8 mouse cellular contexts compared by ENCODE assay signal in genomic region chr3:27153191-27153671, GRCm38 (mm10). TPM values are rescaled to one million over a fixed set of nuclear protein-coding genes. Genes with fewer than 3 reads are reported as not detected.
DNase-seq lines count a peak whose midpoint lies in the region; ATAC-seq and TF ChIP-seq lines count a peak whose summit lies in the region.

No protein-coding gene starts in this region.

- H3K4me1 ChIP-seq in lung, adult 2 months (ENCODE audit: control insufficient read depth, insufficient read depth, low read length) = peaks cover 2% of the 10 kb centered on the region; the same call in 1 of the 2 replicates
- peaks cover 12% of the 10 kb centered on the region for H3K4me1 ChIP-seq in forebrain, embryonic 16.5 days (replicated peaks; ENCODE audit: control insufficient read depth, insufficient read depth, low read length)
- H3K4me1 ChIP-seq in limb, embryonic 10.5 days = peaks cover 18% of the 10 kb centered on the region
- H3K4me1 ChIP-seq in midbrain, embryonic 14.5 days (ENCODE audit: control insufficient read depth, insufficient read depth, low read length) = peaks cover 7% of the 10 kb centered on the region

- no peak for DNase-seq in lung, adult 2 months
- DNase-seq in lung, postnatal 25 days (ENCODE audit: low spot score) = no peak
- no peak for DNase-seq in limb, embryonic 10.5 days (ENCODE audit: low spot score)
- peak; percentile 19 for DNase-seq in midbrain, embryonic 14.5 days
- no peak for DNase-seq in left cerebral cortex, adult 11 months (ENCODE audit: low spot score)
- DNase-seq in urinary bladder, postnatal 10 days (ENCODE audit: low spot score) = no peak

- H3K9me3 ChIP-seq in forebrain, embryonic 16.5 days (ENCODE audit: control insufficient read depth, low read length) = no peaks in the 10 kb centered on the region
- H3K9me3 ChIP-seq in limb, embryonic 10.5 days (replicated peaks) = no peaks in the 10 kb centered on the region
- no peaks in the 10 kb centered on the region for H3K9me3 ChIP-seq in midbrain, embryonic 14.5 days (ENCODE audit: control insufficient read depth, low read length)

- TF ChIP-seq CTCF in lung, adult 2 months (IDR thresholded peaks at IDR 0.05; ENCODE audit: insufficient read depth, low read length) = no peak

- under 1% methylated on average over 30 of the region's 31 CpGs for WGBS in lung, adult 2 months
- 0% methylated on average over 28 of the region's 31 CpGs for WGBS in forebrain, embryonic 16.5 days
- 0% methylated on average over 31 of the region's 31 CpGs for WGBS in limb, embryonic 10.5 days
- under 1% methylated on average over 31 of the region's 31 CpGs for WGBS in midbrain, embryonic 14.5 days

- H3K4me2 ChIP-seq in forebrain, embryonic 16.5 days (ENCODE audit: low read length) = peak overlapping the region; percentile 92
- H3K4me2 ChIP-seq in midbrain, embryonic 14.5 days (ENCODE audit: low read length) = peak overlapping the region; percentile 72

- TF ChIP-seq POLR2A in lung, adult 2 months (IDR thresholded peaks at IDR 0.05; ENCODE audit: borderline replicate concordance, extremely low read depth, low read depth, low read length) = no peak

- peak; percentile 7 for ATAC-seq in activated CD4-positive, CD25-positive, alpha-beta regulatory T cell, adult 4 months
- ATAC-seq in forebrain, embryonic 16.5 days = no peak
- peak; percentile 44; the same call in 1 of the 2 replicates for ATAC-seq in midbrain, embryonic 14.5 days (ENCODE audit: low FRiP score, low TSS enrichment)

- H3K27me3 ChIP-seq in forebrain, embryonic 16.5 days (replicated peaks; ENCODE audit: control insufficient read depth, insufficient read depth, low read length) = no peaks in the 10 kb centered on the region
- no peaks in the 10 kb centered on the region for H3K27me3 ChIP-seq in limb, embryonic 10.5 days (ENCODE audit: low read depth, poor library complexity, severe bottlenecking)
- no peaks in the 10 kb centered on the region for H3K27me3 ChIP-seq in midbrain, embryonic 14.5 days (ENCODE audit: control insufficient read depth, insufficient read depth, low read length)

- H3K9ac ChIP-seq in forebrain, embryonic 16.5 days (replicated peaks; ENCODE audit: low read depth, low read length) = peak overlapping the region; percentile 63
- peak overlapping the region; percentile 47 for H3K9ac ChIP-seq in midbrain, embryonic 14.5 days (replicated peaks; ENCODE audit: low read length)

- no peaks in the 10 kb centered on the region for H3K36me3 ChIP-seq in forebrain, embryonic 16.5 days (ENCODE audit: control insufficient read depth, insufficient read depth)
- H3K36me3 ChIP-seq in limb, embryonic 10.5 days = peaks cover 35% of the 10 kb centered on the region
- H3K36me3 ChIP-seq in midbrain, embryonic 14.5 days (ENCODE audit: control insufficient read depth, insufficient read depth, low read length) = no peaks in the 10 kb centered on the region

- no peak overlapping the region for H3K27ac ChIP-seq in forebrain, embryonic 16.5 days (ENCODE audit: low read length)
- H3K27ac ChIP-seq in limb, embryonic 10.5 days = peak overlapping the region; percentile 96
- no peak overlapping the region for H3K27ac ChIP-seq in midbrain, embryonic 14.5 days (replicated peaks; ENCODE audit: low read depth, low read length)

- H3K4me3 ChIP-seq in lung, adult 2 months (replicated peaks; ENCODE audit: extremely low read depth, low read depth, low read length) = peak overlapping the region; percentile 79
- peak overlapping the region; percentile 78 for H3K4me3 ChIP-seq in forebrain, embryonic 16.5 days (replicated peaks; ENCODE audit: low read length)
- H3K4me3 ChIP-seq in limb, embryonic 10.5 days = peak overlapping the region; percentile 92
- H3K4me3 ChIP-seq in midbrain, embryonic 14.5 days (replicated peaks; ENCODE audit: low read depth, low read length) = peak overlapping the region; percentile 77

RNA-seq across cellular contexts. Expression of gene Ect2, which starts 0.4 kb away (rescaled TPM):
- polyA plus RNA-seq in lung, adult 2 months (2012; rRNA removed) = 0.24 and 0.86 TPM in 2 replicates
- polyA plus RNA-seq in activated CD4-positive, CD25-positive, alpha-beta regulatory T cell, adult 4 months (2017; shearing (Covaris generic)) = 10 to 100 TPM; 14.8 to 15.7 TPM
- 26.2 and 37.0 TPM in 2 replicates for polyA plus RNA-seq in forebrain, embryonic 16.5 days (2015; fragmentation: Nextera tagmentation; extraction: Ambion mirVana)
- 72.0 and 80.2 TPM in 2 replicates for polyA plus RNA-seq in limb, embryonic 10.5 days (2016; fragmentation: Nextera tagmentation; extraction: Ambion mirVana)
- polyA plus RNA-seq in midbrain, embryonic 14.5 days (2014; fragmentation: Nextera tagmentation; extraction: Ambion mirVana) = 6.1 and 16.9 TPM in 2 replicates

RNA-seq across cellular contexts. Expression of gene Nceh1, which starts 29.5 kb away (rescaled TPM):
- polyA plus RNA-seq in lung, adult 2 months (2012; rRNA removed) = 92.6 and 112 TPM in 2 replicates
- polyA plus RNA-seq in activated CD4-positive, CD25-positive, alpha-beta regulatory T cell, adult 4 months (2017; shearing (Covaris generic)) = 10 to 100 TPM; 21.1 to 21.5 TPM
- 6.7 and 8.5 TPM in 2 replicates for polyA plus RNA-seq in forebrain, embryonic 16.5 days (2015; fragmentation: Nextera tagmentation; extraction: Ambion mirVana)
- polyA plus RNA-seq in limb, embryonic 10.5 days (2016; fragmentation: Nextera tagmentation; extraction: Ambion mirVana) = 3.0 and 3.8 TPM in 2 replicates
- polyA plus RNA-seq in midbrain, embryonic 14.5 days (2014; fragmentation: Nextera tagmentation; extraction: Ambion mirVana) = 8.9 and 10.9 TPM in 2 replicates
